Mouse (Mus musculus): ENCODE measurements around the gene Prmt9.
A peak's percentile ranks its signal among the peaks of the same experiment; 100 is the strongest.

Prmt9 gene

DNA sequence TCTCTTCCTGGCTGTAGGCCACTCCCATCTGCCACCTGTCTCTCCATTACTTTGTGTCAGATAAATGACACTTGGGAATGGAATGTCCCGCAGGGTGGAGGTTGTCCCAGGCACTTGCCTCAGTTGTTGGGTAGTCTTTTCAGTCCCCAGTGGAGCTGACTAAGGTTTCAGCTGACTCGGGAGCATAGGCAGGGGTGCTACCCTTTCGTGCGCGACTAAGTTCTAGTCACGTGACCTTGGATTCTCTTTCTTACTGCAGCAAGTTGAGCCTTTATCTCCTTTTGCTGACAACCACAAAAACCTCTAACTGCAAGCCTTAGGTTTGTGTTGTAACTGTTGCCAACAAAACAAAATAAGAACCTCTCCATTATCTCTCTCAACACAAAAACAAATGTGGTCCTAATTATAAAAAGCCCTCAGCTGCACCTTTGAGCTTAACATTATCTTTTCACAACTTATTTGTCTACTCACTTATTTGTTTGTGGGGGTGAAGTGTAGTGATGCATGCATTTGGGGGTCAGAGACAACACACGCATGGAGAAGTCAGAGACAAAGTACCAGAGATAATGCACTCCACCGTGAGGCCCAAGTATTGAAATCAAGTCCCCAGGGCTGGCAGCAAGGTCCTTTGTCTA is 14.7 kb upstream of the Prmt9 start:
- DNase-seq (ENCODE audit: low read depth, low spot score): peak; percentile 29

DNA sequence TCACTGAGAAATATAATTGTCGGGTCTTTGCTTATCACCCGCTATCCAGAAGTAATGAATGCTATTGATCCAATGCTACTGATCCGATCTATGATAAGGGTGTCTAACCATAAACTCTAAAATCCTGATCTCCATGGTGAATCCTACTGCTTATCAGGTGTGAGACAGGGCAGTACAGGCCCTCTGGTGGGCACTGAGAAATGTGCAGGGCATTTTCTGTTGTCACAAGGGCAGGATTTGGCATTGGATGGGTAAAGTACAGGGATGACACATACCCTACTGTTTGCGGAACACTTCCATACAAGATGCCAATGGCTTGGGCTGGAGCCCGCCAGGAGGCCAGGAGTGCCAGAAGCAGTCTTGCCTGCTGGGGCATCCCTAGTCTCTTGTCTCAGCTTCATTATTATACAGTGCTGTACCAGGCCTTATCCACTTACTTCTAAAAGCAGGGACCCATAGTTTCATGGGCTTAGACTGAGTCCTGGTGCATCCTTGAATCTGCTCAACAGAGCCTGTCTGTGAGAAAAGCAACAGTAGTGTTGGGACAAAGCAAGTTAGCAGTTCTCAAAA is 14.1 kb upstream of the Prmt9 start:
- DNase-seq (ENCODE audit: low read depth, low spot score): peak; percentile 54

DNA sequence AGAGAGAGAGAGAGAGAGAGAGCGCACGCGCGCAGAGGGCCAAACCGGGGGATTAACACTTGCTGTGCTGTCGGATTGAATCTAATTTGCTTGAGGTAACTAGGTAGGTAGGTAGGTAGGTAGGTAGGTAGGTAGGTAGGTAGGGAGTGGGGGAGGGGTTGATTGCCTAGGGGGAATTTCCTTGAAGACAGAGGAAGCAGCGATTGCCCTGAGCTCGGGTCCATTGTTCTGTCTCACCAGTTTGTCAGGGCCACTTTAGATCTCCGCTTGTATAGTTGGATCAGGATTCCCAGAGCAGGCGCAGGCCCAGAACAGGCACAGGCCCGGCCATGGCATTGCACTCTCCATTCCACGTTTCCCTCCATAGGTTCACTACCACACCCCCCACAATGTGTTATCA is 12.4 kb upstream of the Prmt9 start:
- peak; percentile 66 for DNase-seq (ENCODE audit: low read depth, low spot score)

- peak; percentile 79 for DNase-seq (ENCODE audit: low read depth, low spot score)
Observed at GRCm38 (mm10) chr8:77538256-77538655, 10.9 kb upstream of the Prmt9 start.

DNA sequence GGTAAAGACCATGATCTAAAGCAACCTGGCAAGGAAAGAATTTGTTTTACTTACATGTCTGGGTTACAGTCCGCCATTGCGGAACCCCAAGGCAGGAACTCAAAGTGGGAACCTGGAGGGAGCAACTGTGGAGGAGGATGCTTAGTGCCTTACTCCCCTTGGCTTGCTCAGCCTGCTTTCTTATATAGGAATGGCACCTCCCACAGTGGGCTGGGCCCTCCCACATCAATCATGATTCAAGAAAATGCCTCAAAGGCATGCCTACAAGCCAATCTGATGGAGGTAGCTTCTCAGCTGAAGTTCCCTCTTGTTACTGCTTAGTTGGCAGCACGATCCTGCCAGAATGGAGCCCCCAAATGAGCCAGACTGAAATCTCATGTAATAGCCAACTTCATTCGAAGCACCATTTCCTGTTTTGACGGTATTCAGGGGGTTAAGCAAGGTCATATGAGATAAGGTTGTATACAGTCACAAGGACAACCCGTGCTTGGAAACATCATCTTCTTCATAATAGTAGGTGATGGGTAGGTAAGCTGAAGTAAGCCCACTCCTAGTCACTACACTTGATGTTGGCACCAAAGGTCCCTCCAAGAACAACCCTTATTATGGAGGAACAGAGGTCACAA is 5.9 kb upstream of the Prmt9 start:
- DNase-seq (ENCODE audit: low read depth, low spot score): no peak

- no peak for DNase-seq (ENCODE audit: low read depth, low spot score)
Observed at GRCm38 (mm10) chr8:77544428-77544827, 4.8 kb upstream of the Prmt9 start.

GRCm38 (mm10) chr8:77545616-77546015 is 3.6 kb upstream of the Prmt9 start:
- DNase-seq (ENCODE audit: low read depth, low spot score): no peak

- DNase-seq (ENCODE audit: low read depth, low spot score): peak; percentile 43
Observed at GRCm38 (mm10) chr8:77549881-77550580, 834 bp downstream of the Prmt9 start.

- DNase-seq (ENCODE audit: low read depth, low spot score): no peak
Observed at GRCm38 (mm10) chr8:77552491-77552890, 3.3 kb downstream of the Prmt9 start.

- no peak for DNase-seq (ENCODE audit: low read depth, low spot score)
Observed at GRCm38 (mm10) chr8:77561441-77561840, 12.2 kb downstream of the Prmt9 start.

GRCm38 (mm10) chr8:77574229-77574628 is 25.0 kb downstream of the Prmt9 start:
- peak; percentile 18 for DNase-seq (ENCODE audit: low read depth, low spot score)

DNA sequence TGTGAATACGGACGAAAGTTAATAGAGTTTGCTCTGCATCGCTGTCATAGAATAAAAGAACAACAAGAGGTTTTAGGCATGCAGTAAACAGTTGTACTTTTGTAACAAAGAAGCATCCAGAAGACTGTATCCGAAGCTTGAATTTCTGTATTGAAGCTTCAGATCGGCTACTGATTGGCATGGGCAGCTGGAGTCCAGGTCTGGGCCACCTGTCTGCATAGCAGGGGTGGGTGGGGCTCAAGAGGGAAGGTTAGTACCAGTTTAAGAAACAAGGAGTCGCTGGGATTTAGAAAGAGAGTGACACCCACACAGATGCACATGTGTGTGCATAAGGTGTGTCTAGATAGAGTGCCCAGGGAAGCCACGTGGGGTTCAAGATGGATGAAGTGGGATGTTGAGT is 28.5 kb downstream of the Prmt9 start:
- no peak for DNase-seq (ENCODE audit: low read depth, low spot score)

DNA sequence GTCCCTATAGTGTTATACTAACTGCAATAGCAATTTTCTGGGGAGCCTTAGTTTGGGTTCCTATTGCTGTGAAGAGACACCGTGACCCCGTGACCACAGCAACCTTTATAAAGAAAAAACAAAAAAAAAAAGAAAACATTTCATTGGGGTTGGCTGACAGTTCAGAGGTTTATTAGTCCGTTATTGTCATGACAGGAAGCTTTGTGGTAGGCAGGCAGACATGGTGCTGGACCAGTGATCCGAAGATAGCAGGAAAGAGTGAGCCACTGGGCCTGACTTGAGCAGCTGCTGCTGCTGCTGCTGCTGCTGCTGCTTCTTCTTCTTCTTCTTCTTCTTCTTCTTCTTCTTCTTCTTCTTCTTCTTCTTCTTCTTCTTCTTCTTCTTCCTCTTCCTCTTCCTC is 35.0 kb downstream of the Prmt9 start:
- DNase-seq (ENCODE audit: low read depth, low spot score): no peak

- no peak for DNase-seq (ENCODE audit: low read depth, low spot score)
Observed at GRCm38 (mm10) chr8:77609621-77610020, 60.4 kb downstream of the Prmt9 start.

DNA sequence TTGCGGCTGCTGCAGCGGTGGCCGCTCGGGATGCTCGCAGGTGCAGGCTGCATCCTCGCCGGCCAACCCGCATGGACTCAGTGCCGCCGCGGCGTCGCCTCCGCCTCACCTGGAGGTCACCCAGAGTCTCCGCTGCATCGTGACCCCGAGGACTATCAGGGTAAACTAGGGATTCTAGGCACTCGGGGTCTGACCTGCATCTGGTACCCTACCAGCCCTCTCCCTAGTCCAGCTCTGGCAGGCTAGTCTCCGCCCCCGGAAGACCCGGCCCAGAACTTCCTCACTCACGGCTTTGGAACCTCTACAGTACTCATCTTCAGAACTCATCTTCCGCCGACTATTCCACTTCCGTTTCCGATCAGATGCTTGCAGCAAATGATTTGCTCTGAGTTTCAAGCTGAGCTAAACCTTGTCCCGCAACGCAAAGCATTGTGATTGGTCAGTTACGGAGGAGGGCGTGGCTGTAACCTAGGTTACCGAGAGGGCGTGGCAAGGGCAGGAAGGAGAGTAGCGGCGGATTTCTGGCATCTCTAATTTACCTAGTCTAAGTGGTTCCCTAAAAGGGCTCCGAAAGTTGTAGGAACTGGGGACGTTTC is 61.3 kb downstream of the Prmt9 start, which contains the start of gene Tmem184c:
TSS of gene Tmem184c (minus strand) at position 325 of the 596 bp plus-strand sequence.
- peak; percentile 99 for DNase-seq (ENCODE audit: low read depth, low spot score)

GRCm38 (mm10) chr8:77617916-77618315 is 68.7 kb downstream of the Prmt9 start:
- peak; percentile 69 for DNase-seq (ENCODE audit: low read depth, low spot score)

DNA sequence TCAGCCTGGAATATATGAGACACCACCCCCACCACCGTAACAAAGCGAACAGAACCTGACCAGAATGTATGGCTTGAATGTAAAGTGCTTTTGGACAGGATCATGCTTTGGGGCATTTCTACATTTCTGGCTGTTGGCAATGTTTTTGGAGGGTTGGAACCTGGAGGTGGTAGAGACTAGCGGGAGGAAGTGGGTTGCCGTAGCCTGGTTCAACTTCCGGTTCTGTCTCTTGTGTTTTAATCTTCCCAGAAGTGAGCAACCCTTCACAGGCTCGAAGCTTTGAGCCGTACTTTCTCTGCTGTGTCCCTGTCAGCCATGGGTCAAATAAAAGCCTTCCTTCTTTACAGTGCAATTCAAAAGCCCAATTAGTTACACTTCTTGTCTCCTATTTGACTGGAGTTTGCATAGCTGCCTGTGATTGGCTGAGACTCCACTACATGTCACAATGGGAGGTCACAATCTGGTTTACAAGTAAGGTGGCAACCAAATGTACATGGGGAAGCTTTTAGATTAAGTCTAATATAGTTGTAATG is 74.5 kb downstream of the Prmt9 start:
- DNase-seq (ENCODE audit: low read depth, low spot score): no peak

GRCm38 (mm10) chr8:77629858-77630537 is 80.8 kb downstream of the Prmt9 start:
- DNase-seq (ENCODE audit: low read depth, low spot score): peak; percentile 71

- no peak for DNase-seq (ENCODE audit: low read depth, low spot score)
Observed at GRCm38 (mm10) chr8:77630691-77631090, 81.5 kb downstream of the Prmt9 start.

Data from R1 (cell line).